Mouse (Mus musculus): ENCODE results near the gene Trim29.

GRCm38 (mm10) chr9:43273735-43274134 is 36.9 kb upstream of the Trim29 start:
- TF ChIP-seq CTCF (IDR thresholded peaks at IDR 0.05; ENCODE audit: insufficient read depth, low read depth, low read length) (no peak), POLR2A (IDR thresholded peaks at IDR 0.05; ENCODE audit: insufficient read depth, low read depth, low read length) (no peak)

Measured in olfactory bulb, adult 2 months (tissue).